Mouse (Mus musculus) bone marrow, adult 2 months (tissue): Measurements from ENCODE around the gene 4930404N11Rik.

Experiments used
- CTCF ChIP-seq: fragments of 200-500 bp; IDR thresholded peaks from 2 replicates; pipeline ENCODE4 v1.5.1; 2011; ENCODE audit warnings: low read length, control low read depth; ENCODE audit not compliant: control insufficient read depth, insufficient read depth
- POLR2A ChIP-seq: fragments of 200-500 bp; IDR thresholded peaks from 2 replicates; pipeline ENCODE4 v1.6.1; 2011; ENCODE audit warnings: low read depth, mild to moderate bottlenecking, control low read depth, low read length, borderline replicate concordance; ENCODE audit not compliant: control insufficient read depth

- TF ChIP-seq CTCF = no peak
- TF ChIP-seq POLR2A = peak; percentile 12; the same call in 1 of the 2 replicates
Observed at GRCm38 (mm10) chr10:81356352-81356990, 9.1 kb downstream of the 4930404N11Rik start.
